Mouse (Mus musculus) kidney, embryonic 15.5 days (tissue): ENCODE measurements at regions not wholly inside any gene's neighbourhood (a gene's known extent, or its start where the extent isn't known, plus 50 kb on each side); places are given as distances from the start of the nearest gene placed in this dataset.

ENCODE experiments used
- ATAC-seq: fragments of 200-750 bp; cut with Nextera tagmentation; replicated peaks from 2 replicates; pipeline ENCODE4 v1.8.0; 2017; ENCODE audit warnings: moderate TSS enrichment; ENCODE audit not compliant: low FRiP score
- H3K27ac ChIP-seq: fragments of 300-500 bp; sonication (generic); 2 replicates; pipeline ENCODE4 v1.5.1; 2015; ENCODE audit warnings: mild to moderate bottlenecking, inconsistent platforms
- H3K27me3 ChIP-seq: fragments of 300-500 bp; sonication (generic); 2 replicates; pipeline ENCODE4 v1.6.1; 2015; ENCODE audit warnings: inconsistent platforms
- H3K36me3 ChIP-seq: fragments of 300-500 bp; sonication (generic); 2 replicates; pipeline ENCODE4 v1.6.1; 2015; ENCODE audit warnings: inconsistent platforms
- H3K4me1 ChIP-seq: fragments of 300-500 bp; sonication (generic); 2 replicates; pipeline ENCODE4 v1.6.1; 2015; ENCODE audit warnings: inconsistent platforms
- H3K4me2 ChIP-seq: fragments of 300-500 bp; sonication (generic); 2 replicates; pipeline ENCODE4 v1.6.1; 2015; ENCODE audit warnings: moderate library complexity, mild to moderate bottlenecking, inconsistent platforms
- H3K4me3 ChIP-seq: fragments of 300-500 bp; sonication (generic); replicated peaks from 2 replicates; pipeline ENCODE4 v1.5.1; 2015; ENCODE audit warnings: mild to moderate bottlenecking, inconsistent platforms
- H3K9ac ChIP-seq: fragments of 300-500 bp; sonication (generic); 2 replicates; pipeline ENCODE4 v1.6.1; 2015; ENCODE audit warnings: mild to moderate bottlenecking, inconsistent platforms
- H3K9me3 ChIP-seq: fragments of 300-500 bp; sonication (generic); replicated peaks from 2 replicates; pipeline ENCODE4 v1.6.1; 2016; ENCODE audit warnings: inconsistent platforms
- WGBS: fragments of 180-500 bp; shearing (Covaris S2); methylation state at CpG from one replicate; pipeline ENCODE4 v1.1.7; 2015; ENCODE audit warnings: mixed read lengths; 5-methylcytosine and 5-hydroxymethylcytosine counted together

DNA sequence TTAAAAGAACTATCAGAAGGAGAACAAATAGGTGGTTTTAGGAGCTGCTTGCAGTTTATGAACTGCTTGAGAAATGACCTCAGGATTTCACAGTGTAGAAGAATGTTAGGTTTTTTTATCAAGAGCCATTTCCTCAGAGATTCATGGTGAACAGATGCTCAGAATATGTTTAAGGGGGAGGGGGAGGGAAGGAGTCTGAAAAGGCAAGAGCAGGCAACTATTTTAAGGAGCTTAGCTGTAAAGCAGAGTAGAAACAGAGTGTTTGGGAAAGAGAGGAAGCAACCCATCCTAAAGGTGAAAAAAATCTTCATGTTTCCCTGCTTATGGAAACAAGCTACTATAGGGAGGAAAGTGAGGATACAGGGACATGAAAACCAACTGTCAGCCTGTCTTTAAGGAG lies 1457.2 kb upstream of the Gm6569 start:
- no peak overlapping the region for H3K27ac ChIP-seq
- no peak overlapping the region for H3K4me2 ChIP-seq
- H3K4me1 ChIP-seq, result no peaks in the 10 kb centered on the region
- no peak overlapping the region for H3K4me3 ChIP-seq
- H3K9ac ChIP-seq, result no peak overlapping the region
- no peaks in the 10 kb centered on the region for H3K9me3 ChIP-seq
- H3K36me3 ChIP-seq, result no peaks in the 10 kb centered on the region
- no peak for ATAC-seq
- H3K27me3 ChIP-seq, result no peaks in the 10 kb centered on the region

DNA sequence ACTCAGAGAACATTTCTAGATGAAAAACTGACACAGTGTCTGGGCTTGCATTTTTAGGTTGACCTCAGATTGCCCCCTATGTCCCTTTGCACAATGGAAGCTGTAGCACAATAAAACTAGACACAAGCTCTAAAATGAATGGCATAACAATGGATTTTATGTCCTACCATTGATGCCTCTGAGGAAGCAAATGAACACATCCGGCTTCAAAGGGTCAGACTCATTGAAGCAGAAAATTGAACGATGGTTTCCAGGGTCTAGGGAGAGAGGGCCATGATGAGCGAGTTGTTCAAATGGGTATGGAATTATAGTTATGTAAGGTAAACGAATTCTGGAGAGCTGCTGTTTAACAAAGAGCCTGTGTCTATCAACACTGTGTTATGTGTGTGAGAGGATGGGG lies 1455.1 kb upstream of the Gm6569 start:
- Histone ChIP-seq H3K27me3 (no peaks in the 10 kb centered on the region), H3K4me1 (no peaks in the 10 kb centered on the region), H3K36me3 (no peaks in the 10 kb centered on the region), H3K4me3 (no peak overlapping the region), H3K27ac (no peak overlapping the region), H3K9ac (no peak overlapping the region), H3K9me3 (no peaks in the 10 kb centered on the region), H3K4me2 (no peak overlapping the region)
- ATAC-seq, result no peak
- WGBS, result 46% methylated on average over 4 of the region's 4 CpGs

DNA sequence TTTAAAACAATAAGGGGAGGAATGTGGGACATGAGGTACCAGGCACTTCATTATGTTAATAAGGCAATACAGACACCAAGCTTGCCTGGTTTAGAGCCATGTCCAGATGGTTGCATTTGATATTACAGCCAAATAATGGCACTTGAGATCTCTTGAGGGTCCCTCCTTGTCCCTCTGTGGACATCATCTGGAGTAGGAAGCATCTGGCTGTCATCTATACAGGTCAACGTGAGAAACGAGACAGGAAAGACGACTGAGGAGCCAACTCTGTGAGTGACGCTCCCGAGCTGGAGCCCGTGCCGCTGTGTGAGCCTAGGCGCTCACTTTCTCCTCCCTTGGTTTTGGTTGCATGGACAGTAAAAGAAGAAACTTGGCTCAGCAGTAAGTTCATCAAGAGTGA lies 1453.2 kb upstream of the Gm6569 start:
- Histone ChIP-seq H3K27ac (no peak overlapping the region), H3K27me3 (no peaks in the 10 kb centered on the region), H3K4me2 (no peak overlapping the region), H3K4me1 (no peaks in the 10 kb centered on the region), H3K9me3 (no peaks in the 10 kb centered on the region), H3K9ac (no peak overlapping the region), H3K4me3 (no peak overlapping the region), H3K36me3 (no peaks in the 10 kb centered on the region)
- no peak for ATAC-seq
- 80% methylated on average over 8 of the region's 8 CpGs for WGBS

DNA sequence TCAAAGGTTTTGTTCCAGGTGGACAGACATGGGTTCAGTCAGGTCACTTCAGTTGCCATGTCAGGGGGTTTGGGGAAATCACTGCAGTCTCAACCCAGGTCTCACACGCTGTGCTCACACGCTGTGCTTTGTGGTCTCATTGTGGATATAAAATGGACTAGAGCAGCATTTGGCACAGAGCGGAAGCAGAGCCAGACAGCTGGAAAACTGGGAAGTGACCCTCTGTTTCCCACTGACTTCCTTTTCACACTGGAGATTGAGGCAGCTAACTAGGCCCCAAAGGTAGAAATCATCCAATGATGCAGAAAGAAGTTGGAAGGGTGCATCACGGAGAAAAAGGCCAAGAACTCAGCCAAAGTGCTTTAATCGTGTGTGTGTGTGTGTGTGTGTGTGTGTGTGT lies 1452.6 kb upstream of the Gm6569 start:
- 88% methylated on average over 5 of the region's 5 CpGs for WGBS
- H3K27me3 ChIP-seq, result no peaks in the 10 kb centered on the region
- no peaks in the 10 kb centered on the region for H3K4me1 ChIP-seq
- H3K9ac ChIP-seq, result no peak overlapping the region
- no peaks in the 10 kb centered on the region for H3K9me3 ChIP-seq
- H3K4me2 ChIP-seq, result no peak overlapping the region
- no peak overlapping the region for H3K27ac ChIP-seq
- H3K4me3 ChIP-seq, result no peak overlapping the region
- no peaks in the 10 kb centered on the region for H3K36me3 ChIP-seq
- no peak for ATAC-seq

DNA sequence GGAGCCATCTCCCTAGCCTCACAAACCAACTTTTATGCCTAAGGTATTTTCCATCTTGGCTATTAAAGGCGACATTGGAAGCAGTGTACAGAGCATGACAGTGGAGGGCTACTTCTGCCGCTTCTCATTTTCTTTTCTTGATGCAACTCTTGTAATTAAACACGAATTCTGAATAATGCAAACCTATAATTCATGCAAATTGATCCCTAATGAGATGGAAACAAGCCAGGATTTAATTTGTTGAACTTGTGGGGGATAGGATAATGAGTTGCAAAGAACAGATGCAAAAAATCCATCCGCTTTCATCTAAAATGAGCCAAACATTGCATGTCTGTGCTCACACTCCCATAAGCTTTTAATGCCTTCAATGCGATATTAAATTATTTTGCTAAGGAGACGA lies 1451.8 kb upstream of the Gm6569 start:
- Histone ChIP-seq H3K4me3 (no peak overlapping the region), H3K27ac (no peak overlapping the region), H3K36me3 (no peaks in the 10 kb centered on the region), H3K4me1 (no peaks in the 10 kb centered on the region), H3K9ac (no peak overlapping the region), H3K27me3 (no peaks in the 10 kb centered on the region), H3K4me2 (no peak overlapping the region), H3K9me3 (no peaks in the 10 kb centered on the region)
- WGBS, result 88% methylated on average over 6 of the region's 6 CpGs
- ATAC-seq, result no peak

DNA sequence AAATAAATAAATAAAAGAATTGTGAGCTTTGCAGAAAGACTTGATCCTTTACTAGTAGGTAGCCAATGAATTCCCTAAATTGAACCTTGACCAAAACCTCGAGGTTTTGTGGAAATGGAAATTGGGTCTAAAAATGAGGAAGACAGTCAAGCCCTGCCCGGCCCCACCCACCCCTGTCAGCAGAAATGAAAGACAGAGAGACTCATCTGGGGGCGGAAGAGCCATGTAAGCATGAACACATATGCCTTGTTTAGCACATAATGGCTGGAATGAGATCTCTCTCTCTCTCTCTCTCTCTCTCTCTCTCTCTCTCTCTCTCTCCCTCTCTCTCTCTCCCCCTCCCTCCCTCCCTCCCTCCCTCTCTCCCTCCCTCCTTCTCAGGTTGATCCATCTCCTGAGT lies 1451.3 kb upstream of the Gm6569 start:
- 77% methylated on average over 3 of the region's 3 CpGs for WGBS
- no peak for ATAC-seq
- H3K4me3 ChIP-seq, result no peak overlapping the region

DNA sequence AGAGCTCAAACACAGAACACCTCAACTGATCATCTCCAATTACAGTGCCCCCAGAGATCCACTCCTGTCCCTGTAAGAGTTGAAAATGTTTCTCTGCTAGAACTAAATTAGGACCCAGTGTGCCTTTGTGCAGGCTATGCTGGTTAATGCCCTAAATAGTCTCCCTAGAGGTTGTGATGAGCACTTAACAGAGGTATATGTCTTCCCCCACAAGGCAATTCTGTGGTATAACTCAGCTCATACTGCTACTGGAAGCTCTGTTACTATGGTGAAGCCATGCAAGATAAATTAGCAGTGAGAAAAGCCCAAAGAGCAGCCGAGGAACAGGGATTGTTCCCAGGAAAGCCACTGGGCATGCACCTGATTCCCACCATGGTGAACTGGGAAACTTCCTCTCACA lies 1450.9 kb upstream of the Gm6569 start:
- H3K4me1 ChIP-seq, result no peaks in the 10 kb centered on the region
- WGBS, result 57% methylated on average over 1 of the region's 1 CpGs
- H3K9me3 ChIP-seq, result no peaks in the 10 kb centered on the region
- no peak overlapping the region for H3K9ac ChIP-seq
- H3K4me3 ChIP-seq, result no peak overlapping the region
- no peak for ATAC-seq
- no peaks in the 10 kb centered on the region for H3K36me3 ChIP-seq
- no peaks in the 10 kb centered on the region for H3K27me3 ChIP-seq
- no peak overlapping the region for H3K4me2 ChIP-seq
- H3K27ac ChIP-seq, result no peak overlapping the region

More for the DNA sequence above, 1451.3 kb upstream of the Gm6569 start:
- Histone ChIP-seq H3K9me3 (no peaks in the 10 kb centered on the region), H3K27ac (no peak overlapping the region), H3K36me3 (no peaks in the 10 kb centered on the region), H3K27me3 (no peaks in the 10 kb centered on the region), H3K4me1 (no peaks in the 10 kb centered on the region), H3K4me2 (no peak overlapping the region), H3K9ac (no peak overlapping the region)

DNA sequence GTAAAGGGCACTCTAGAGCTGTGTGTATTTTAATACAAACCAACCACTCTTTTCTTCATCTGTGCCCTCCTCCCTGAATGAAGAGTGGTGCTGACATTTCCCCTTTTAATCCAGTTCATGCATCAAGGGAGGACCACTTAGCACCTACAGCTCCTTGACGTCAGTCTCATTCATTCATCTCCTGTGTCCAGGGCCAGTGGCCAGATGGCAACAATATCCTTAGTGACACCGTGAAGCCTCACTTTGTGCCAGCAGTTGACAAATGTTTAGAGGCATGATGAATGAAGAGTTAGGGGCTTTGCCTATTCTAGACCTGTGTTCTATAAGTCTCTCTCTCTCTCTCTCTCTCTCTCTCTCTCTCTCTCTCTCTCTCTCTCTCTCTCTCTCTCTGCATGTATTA lies 1441.1 kb upstream of the Gm6569 start:
- Histone ChIP-seq H3K36me3 (no peaks in the 10 kb centered on the region), H3K4me3 (no peak overlapping the region), H3K9ac (no peak overlapping the region), H3K4me2 (no peak overlapping the region), H3K27ac (no peak overlapping the region), H3K4me1 (no peaks in the 10 kb centered on the region), H3K9me3 (no peaks in the 10 kb centered on the region), H3K27me3 (no peaks in the 10 kb centered on the region)
- 38% methylated on average over 2 of the region's 2 CpGs for WGBS
- no peak for ATAC-seq

DNA sequence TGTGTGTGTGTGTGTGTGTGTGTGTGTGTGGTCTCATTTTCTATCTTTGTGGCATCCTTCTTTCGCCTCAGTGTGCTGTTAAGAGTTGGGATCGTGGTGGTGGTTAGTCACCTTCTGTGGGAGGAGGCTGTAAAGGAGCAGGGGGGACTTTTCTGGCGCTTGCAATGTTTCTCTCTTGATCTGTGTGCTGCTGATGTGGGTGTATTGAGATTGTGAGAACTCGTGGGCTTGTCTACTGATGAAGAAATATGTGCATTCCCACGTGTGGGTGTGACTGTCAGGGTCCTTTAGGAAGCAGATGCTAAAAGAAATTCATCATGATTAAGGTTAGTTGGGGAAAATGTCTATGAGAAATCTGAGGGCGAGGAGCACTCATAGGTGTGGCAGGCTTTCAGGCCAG lies 1422.4 kb upstream of the Gm6569 start:
- WGBS, result 69% methylated on average over 6 of the region's 6 CpGs
- no peak for ATAC-seq

More for the DNA sequence above, 1422.4 kb upstream of the Gm6569 start:
- H3K27ac ChIP-seq, result no peak overlapping the region
- H3K27me3 ChIP-seq, result no peaks in the 10 kb centered on the region
- no peaks in the 10 kb centered on the region for H3K36me3 ChIP-seq
- no peak overlapping the region for H3K9ac ChIP-seq
- H3K4me2 ChIP-seq, result no peak overlapping the region
- H3K4me1 ChIP-seq, result no peaks in the 10 kb centered on the region
- H3K4me3 ChIP-seq, result no peak overlapping the region
- H3K9me3 ChIP-seq, result no peaks in the 10 kb centered on the region
